Mouse (Mus musculus) limb, embryonic 11.5 days (tissue): ENCODE data around the gene Ophn1. TPM values are rescaled to one million over a fixed set of nuclear protein-coding genes. Genes with fewer than 3 reads are reported as not detected.

ENCODE experiments used
- ATAC-seq: fragments of 200-750 bp; cut with Nextera tagmentation; 2 replicates; pipeline ENCODE4 v1.8.0; 2017; ENCODE audit warnings: low read depth; ENCODE audit not compliant: insufficient number of reproducible peaks, low FRiP score, low TSS enrichment
- DNase-seq: peaks from one replicate; pipeline ENCODE4 v3.0.0-alpha.2; 2015; ENCODE audit warnings: low spot score
- H3K27ac ChIP-seq: fragments of 300-500 bp; sonication (generic); replicated peaks from 2 replicates; pipeline ENCODE4 v1.5.1; 2014; ENCODE audit warnings: low read depth, mild to moderate bottlenecking, low read length
- H3K27me3 ChIP-seq: fragments of 300-500 bp; sonication (generic); 2 replicates; pipeline ENCODE4 v1.6.1; 2014; ENCODE audit warnings: mild to moderate bottlenecking, low read length, mixed read lengths; ENCODE audit not compliant: control insufficient read depth, insufficient read depth
- H3K36me3 ChIP-seq: fragments of 300-500 bp; sonication (generic); 2 replicates; pipeline ENCODE4 v1.6.1; 2014; ENCODE audit warnings: mild to moderate bottlenecking, low read length, moderate library complexity, mixed read lengths; ENCODE audit not compliant: control insufficient read depth, insufficient read depth
- H3K4me1 ChIP-seq: fragments of 300-500 bp; sonication (generic); 2 replicates; pipeline ENCODE4 v1.6.1; 2014; ENCODE audit warnings: low read length, mixed read lengths; ENCODE audit not compliant: control insufficient read depth, insufficient read depth
- H3K4me2 ChIP-seq: fragments of 300-500 bp; sonication (generic); 2 replicates; pipeline ENCODE4 v1.6.1; 2014; ENCODE audit warnings: low read depth, mild to moderate bottlenecking, moderate library complexity; ENCODE audit not compliant: severe bottlenecking
- H3K4me3 ChIP-seq: fragments of 300-500 bp; sonication (generic); 2 replicates; pipeline ENCODE4 v1.5.1; 2014; ENCODE audit warnings: low read depth, low read length
- H3K9ac ChIP-seq: fragments of 300-500 bp; sonication (generic); 2 replicates; pipeline ENCODE4 v1.6.1; 2014; ENCODE audit warnings: mild to moderate bottlenecking, low read length
- H3K9me3 ChIP-seq: fragments of 300-500 bp; sonication (generic); 2 replicates; pipeline ENCODE4 v1.6.1; 2016; ENCODE audit warnings: low read length; ENCODE audit not compliant: control insufficient read depth
- WGBS: fragments of 180-500 bp; shearing (Covaris S2); extraction: QIAGEN DNeasy Blood & Tissue Kit; methylation state at CpG from one replicate; pipeline ENCODE4 v1.1.7; 2014; 5-methylcytosine and 5-hydroxymethylcytosine counted together
- polyA plus RNA-seq: library from polyadenylated mRNA; unstranded; fragments of >200 nt; fragmentation: Nextera tagmentation; extraction: Ambion mirVana; gene quantifications from 2 replicates; pipeline ENCODE4 v1.2.1, GENCODE M21; 2014

The Ophn1 gene
- polyA plus RNA-seq, 1 experiment from 2014 or later: 9.8 TPM

DNA sequence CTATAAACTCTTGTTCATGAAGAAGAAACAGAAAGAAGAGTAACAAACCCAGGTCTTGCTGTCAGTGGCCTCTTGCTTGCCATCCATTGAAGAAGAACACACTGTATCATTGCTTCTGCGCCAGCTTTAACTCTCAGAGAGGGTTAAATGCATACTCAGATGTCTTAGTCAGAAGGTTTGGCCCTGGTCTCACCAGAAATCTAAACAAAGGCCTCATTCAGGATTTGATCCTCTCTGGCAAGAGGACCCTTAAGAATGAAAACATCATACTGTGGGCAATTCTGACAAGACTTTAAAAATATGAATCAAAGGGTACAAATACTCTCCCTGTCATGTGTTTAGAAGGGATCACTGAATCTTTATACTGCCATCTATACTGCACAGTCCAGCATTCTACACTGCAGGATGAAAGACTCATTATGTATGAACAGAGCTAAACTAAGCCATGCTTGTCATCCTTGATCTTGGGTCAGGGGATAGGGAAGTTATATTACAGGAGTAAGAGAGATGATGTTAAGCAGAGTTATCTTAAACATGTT is 139.5 kb downstream of the Ophn1 start:
- H3K27ac ChIP-seq: no peak overlapping the region
- no peak for ATAC-seq
- no peaks in the 10 kb centered on the region for H3K9me3 ChIP-seq
- H3K4me2 ChIP-seq: no peak overlapping the region
- no peaks in the 10 kb centered on the region for H3K27me3 ChIP-seq
- H3K4me1 ChIP-seq: no peaks in the 10 kb centered on the region
- no peaks in the 10 kb centered on the region for H3K36me3 ChIP-seq
- DNase-seq: no peak
- no peak overlapping the region for H3K4me3 ChIP-seq
- WGBS: 87% methylated on average over 1 of the region's 1 CpGs
- H3K9ac ChIP-seq: no peak overlapping the region

DNA sequence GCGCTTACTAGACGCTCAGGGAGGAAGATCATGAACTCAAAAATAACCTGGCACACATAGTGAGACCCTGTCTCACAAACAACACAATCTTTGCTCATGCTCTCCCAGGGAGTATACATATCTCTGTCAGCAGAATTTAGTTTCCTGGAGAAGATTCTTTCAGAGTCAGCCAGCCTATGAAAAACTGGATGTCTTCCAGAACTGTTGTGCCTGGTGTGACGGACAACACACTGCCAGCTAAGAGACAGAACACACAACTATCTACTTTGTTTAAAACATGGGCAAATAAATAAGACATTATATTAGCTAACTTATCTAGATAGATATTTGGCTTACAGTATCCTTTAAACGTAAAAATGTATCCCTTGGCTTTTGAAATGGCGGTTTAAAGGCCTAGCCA is 154.1 kb downstream of the Ophn1 start:
- Histone ChIP-seq H3K4me2 (no peak overlapping the region), H3K9me3 (no peaks in the 10 kb centered on the region), H3K27me3 (no peaks in the 10 kb centered on the region), H3K9ac (no peak overlapping the region), H3K4me1 (no peaks in the 10 kb centered on the region), H3K4me3 (no peak overlapping the region), H3K36me3 (no peaks in the 10 kb centered on the region), H3K27ac (no peak overlapping the region)
- 91% methylated on average over 5 of the region's 5 CpGs for WGBS
- DNase-seq (no peak), ATAC-seq (no peak)

DNA sequence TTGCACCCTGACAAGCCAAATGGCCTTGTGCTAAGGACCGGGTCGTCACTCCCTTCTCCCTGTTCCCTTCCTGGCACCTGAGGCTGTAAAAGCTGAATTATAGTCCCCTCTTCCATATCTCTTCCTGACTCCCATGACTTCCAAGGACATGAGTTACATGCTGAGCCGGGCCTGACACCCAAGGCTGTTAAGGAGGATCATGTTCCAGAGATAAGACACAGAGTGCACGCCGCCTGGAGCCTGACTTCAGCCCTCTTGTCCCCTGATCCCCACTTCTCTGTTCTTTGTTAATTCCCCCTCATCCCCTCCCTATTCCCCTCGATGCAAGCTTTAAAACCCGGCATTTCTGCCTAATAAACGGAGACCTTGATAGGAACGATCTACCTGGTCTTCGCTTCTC is 167.8 kb downstream of the Ophn1 start:
- Histone ChIP-seq H3K9me3 (no peaks in the 10 kb centered on the region), H3K4me1 (no peaks in the 10 kb centered on the region), H3K36me3 (no peaks in the 10 kb centered on the region), H3K27ac (no peak overlapping the region), H3K9ac (no peak overlapping the region), H3K4me3 (no peak overlapping the region), H3K27me3 (no peaks in the 10 kb centered on the region), H3K4me2 (no peak overlapping the region)
- DNase-seq (no peak), ATAC-seq (no peak)
- 53% methylated on average over 10 of the region's 10 CpGs for WGBS

DNA sequence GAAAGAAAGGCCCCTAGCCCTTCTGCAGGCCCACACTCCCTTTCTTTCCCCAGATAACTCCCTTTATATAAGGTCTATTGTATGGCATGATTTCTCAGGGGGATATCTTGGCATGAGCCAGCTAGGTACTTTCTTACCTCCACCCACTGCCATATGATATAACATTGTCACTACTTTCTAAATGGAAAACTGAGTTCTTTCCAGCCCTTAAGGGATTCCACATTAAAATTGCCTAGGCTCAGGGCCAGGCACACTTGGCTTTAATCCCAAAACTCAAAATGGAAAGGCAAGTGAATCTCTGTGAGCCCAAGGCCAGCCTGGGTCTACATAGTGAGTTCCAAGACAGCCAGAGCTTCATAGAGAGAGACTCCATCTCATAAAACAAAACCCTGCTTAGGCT is 183.1 kb downstream of the Ophn1 start:
- Histone ChIP-seq H3K9ac (no peak overlapping the region), H3K9me3 (no peaks in the 10 kb centered on the region), H3K4me3 (no peak overlapping the region), H3K36me3 (no peaks in the 10 kb centered on the region), H3K4me2 (no peak overlapping the region), H3K27ac (no peak overlapping the region), H3K4me1 (no peaks in the 10 kb centered on the region), H3K27me3 (no peaks in the 10 kb centered on the region)
- ATAC-seq (no peak), DNase-seq (no peak)

DNA sequence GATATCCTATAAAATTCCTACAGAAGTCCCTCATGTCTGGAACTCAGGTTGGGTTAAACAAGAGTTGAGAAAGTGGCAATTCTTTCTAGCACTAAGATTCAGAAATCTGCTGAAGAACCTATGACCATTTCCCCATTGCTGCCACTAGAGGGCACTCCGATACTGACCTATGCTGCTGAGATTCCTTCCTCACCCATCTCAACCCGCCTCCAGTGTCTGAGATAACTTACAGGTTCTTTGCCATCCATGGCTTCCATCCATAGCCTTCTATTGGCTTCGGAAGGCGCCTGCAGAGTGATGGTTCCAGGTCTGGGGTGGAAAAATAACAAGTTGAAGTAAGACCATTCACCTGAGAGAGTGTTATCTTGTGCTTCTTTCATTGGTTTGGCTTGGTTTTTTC is 189.2 kb downstream of the Ophn1 start:
- H3K4me1 ChIP-seq: no peaks in the 10 kb centered on the region
- DNase-seq (peak; percentile 47), ATAC-seq (no peak)
- 22% methylated on average over 4 of the region's 4 CpGs for WGBS
- H3K4me3 ChIP-seq: no peak overlapping the region
- no peak overlapping the region for H3K4me2 ChIP-seq
- no peaks in the 10 kb centered on the region for H3K9me3 ChIP-seq
- no peaks in the 10 kb centered on the region for H3K27me3 ChIP-seq
- no peak overlapping the region for H3K27ac ChIP-seq
- H3K9ac ChIP-seq: no peak overlapping the region
- no peaks in the 10 kb centered on the region for H3K36me3 ChIP-seq

DNA sequence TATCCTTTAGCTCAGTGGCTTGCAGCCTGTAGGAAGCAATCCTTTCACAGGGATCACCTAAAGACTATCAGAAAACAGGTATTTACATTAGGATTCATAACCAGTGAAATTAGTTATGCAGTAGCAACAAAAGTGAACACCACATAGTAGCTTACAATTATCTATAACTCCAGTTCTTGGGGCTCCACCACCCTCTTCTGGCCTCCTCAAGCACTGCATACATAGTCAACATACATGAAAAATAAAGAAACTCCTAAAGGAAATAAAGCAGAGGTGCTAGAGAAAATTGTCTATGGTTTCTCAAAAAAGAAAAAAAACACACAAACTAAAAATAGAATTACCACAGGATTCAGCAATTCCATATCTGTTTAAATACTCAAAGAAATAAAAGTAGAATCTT is 208.2 kb downstream of the Ophn1 start:
- no peak overlapping the region for H3K9ac ChIP-seq
- no peaks in the 10 kb centered on the region for H3K27me3 ChIP-seq
- no peak overlapping the region for H3K4me3 ChIP-seq
- H3K4me2 ChIP-seq: no peak overlapping the region
- H3K36me3 ChIP-seq: no peaks in the 10 kb centered on the region
- DNase-seq (no peak), ATAC-seq (no peak)
- H3K9me3 ChIP-seq: no peaks in the 10 kb centered on the region
- H3K27ac ChIP-seq: no peak overlapping the region
- no peaks in the 10 kb centered on the region for H3K4me1 ChIP-seq

DNA sequence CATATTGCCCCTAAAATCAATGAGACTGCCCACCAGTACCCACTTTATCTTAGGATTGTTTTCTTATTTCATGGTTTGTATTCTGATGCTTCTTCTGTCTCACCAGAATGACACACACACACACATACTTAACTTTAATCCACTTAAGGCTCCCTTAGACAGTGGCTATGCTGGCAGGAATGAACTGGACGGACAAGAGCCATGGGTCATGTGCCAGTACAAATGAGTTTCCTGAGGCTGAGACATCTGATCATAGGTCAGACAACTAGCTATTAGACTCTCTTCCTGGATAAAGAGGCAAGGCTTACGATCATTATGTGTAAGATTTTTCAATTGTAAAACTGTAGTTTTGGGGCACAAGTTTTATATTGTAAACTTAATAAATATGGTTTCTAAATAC is 209.5 kb downstream of the Ophn1 start:
- no peaks in the 10 kb centered on the region for H3K36me3 ChIP-seq
- no peak overlapping the region for H3K27ac ChIP-seq
- 70% methylated on average over 2 of the region's 2 CpGs for WGBS

DNA sequence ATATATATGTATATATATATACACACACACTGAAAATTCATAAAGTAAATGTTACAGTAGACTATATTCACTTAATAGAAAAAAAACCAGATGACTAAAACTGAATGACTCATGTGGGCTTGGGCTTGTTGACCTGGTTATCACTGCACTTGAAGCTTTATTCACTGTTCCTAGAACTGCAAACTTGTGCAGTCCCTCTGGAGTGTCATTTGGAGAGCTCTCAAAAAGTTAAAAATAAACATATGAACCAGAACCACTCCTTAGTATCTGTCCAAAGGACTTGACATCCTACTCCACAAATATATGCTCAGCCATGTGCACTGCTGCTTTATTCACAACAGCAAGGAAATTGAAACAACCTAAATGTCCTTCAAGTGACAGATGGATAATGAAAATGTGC is 219.8 kb downstream of the Ophn1 start:
- Histone ChIP-seq H3K27ac (no peak overlapping the region), H3K27me3 (no peaks in the 10 kb centered on the region), H3K9me3 (no peaks in the 10 kb centered on the region), H3K4me1 (no peaks in the 10 kb centered on the region), H3K36me3 (no peaks in the 10 kb centered on the region), H3K4me2 (no peak overlapping the region), H3K4me3 (no peak overlapping the region), H3K9ac (no peak overlapping the region)
- DNase-seq: no peak
- ATAC-seq: no peak

More for the DNA sequence above, 209.5 kb downstream of the Ophn1 start:
- no peak for ATAC-seq
- Histone ChIP-seq H3K9me3 (no peaks in the 10 kb centered on the region), H3K9ac (no peak overlapping the region), H3K4me3 (no peak overlapping the region), H3K4me1 (no peaks in the 10 kb centered on the region), H3K4me2 (no peak overlapping the region), H3K27me3 (no peaks in the 10 kb centered on the region)
- DNase-seq: no peak

DNA sequence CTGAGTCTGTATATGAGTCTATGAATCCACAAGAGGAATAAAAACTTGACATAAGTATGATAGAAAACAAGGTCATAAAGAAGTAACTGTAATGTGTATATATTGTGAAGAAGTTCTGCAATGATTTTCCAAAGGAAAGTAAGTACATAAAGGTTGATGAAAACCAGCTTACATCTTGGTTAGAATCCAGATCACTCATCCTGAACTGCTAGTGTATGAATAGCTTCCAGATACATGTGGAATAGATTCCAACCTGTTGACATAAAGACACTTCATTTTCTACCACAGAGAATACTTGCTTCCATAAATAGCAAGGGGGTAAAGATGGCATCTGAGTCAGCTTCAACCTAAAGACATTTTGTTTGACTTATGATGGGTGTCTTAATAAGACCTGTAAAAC is 239.4 kb downstream of the Ophn1 start:
- Histone ChIP-seq H3K4me1 (no peaks in the 10 kb centered on the region), H3K9me3 (no peaks in the 10 kb centered on the region), H3K27ac (no peak overlapping the region), H3K9ac (no peak overlapping the region), H3K4me3 (no peak overlapping the region), H3K27me3 (no peaks in the 10 kb centered on the region), H3K36me3 (no peaks in the 10 kb centered on the region), H3K4me2 (no peak overlapping the region)
- DNase-seq: no peak
- no peak for ATAC-seq
